Mouse (Mus musculus) myocyte (in vitro differentiated cells): Measurements from ENCODE around the gene Lrrc27. TPM values are rescaled to one million over a fixed set of nuclear protein-coding genes. Genes with fewer than 3 reads are reported as not detected.

Experiments used
- H3K27me3 ChIP-seq: one replicate; pipeline ENCODE4 v1.6.1; 2011; ENCODE audit not compliant: control insufficient read depth, insufficient read depth, insufficient read length
- H3K36me3 ChIP-seq: one replicate; pipeline ENCODE4 v1.6.1; 2011; ENCODE audit not compliant: control insufficient read depth, insufficient read depth
- H3K4me2 ChIP-seq: one replicate; pipeline ENCODE4 v1.6.1; 2011; ENCODE audit warnings: low read depth, control low read depth
- H3K4me3 ChIP-seq: one replicate; pipeline ENCODE4 v1.5.1; 2011; ENCODE audit warnings: mild to moderate bottlenecking, control low read depth, moderate library complexity
- H3K79me2 ChIP-seq: one replicate; pipeline ENCODE4 v1.6.1; 2011; ENCODE audit not compliant: control insufficient read depth, insufficient read depth
- H3ac ChIP-seq: one replicate; pipeline ENCODE4 v1.6.1; 2011; ENCODE audit not compliant: control insufficient read depth, insufficient read length
- CEBPB ChIP-seq: IDR thresholded peaks from 2 replicates; pipeline ENCODE4 v1.6.1; 2011; ENCODE audit warnings: mild to moderate bottlenecking, moderate library complexity; ENCODE audit not compliant: poor library complexity, insufficient read depth, severe bottlenecking
- E2F4 ChIP-seq: IDR thresholded peaks from one replicate; pipeline ENCODE4 v1.6.1; 2011; ENCODE audit warnings: mild to moderate bottlenecking, control low read depth, moderate library complexity; ENCODE audit not compliant: insufficient read depth
- MAX ChIP-seq: IDR thresholded peaks from one replicate; pipeline ENCODE4 v1.6.1; 2011; ENCODE audit warnings: low read depth, mild to moderate bottlenecking, control low read depth
- MYOD1 ChIP-seq, 3 experiments: IDR thresholded peaks; one replicate each; pipeline ENCODE4 v1.6.1; 2011; ENCODE audit warnings: control low read depth in 2 of 3, low read depth in 2 of 3, mild to moderate bottlenecking in 2 of 3, moderate library complexity in 1 of 3; ENCODE audit not compliant: insufficient read length in 2 of 3, control insufficient read depth in 1 of 3
- MYOG ChIP-seq, 3 experiments: IDR thresholded peaks; one replicate each; pipeline ENCODE4 v1.6.1; 2011; ENCODE audit warnings: control low read depth in 2 of 3, low read depth in 2 of 3, mild to moderate bottlenecking in 2 of 3; ENCODE audit not compliant: insufficient read length in 2 of 3, control insufficient read depth in 1 of 3, insufficient read depth in 1 of 3
- POLR2A ChIP-seq: IDR thresholded peaks from one replicate; pipeline ENCODE4 v1.6.1; 2011; ENCODE audit warnings: low read depth, mild to moderate bottlenecking, control low read depth, moderate library complexity; ENCODE audit not compliant: insufficient read length
- POLR2AphosphoS2 ChIP-seq: IDR thresholded peaks from one replicate; pipeline ENCODE4 v1.6.1; 2011; ENCODE audit warnings: low read depth, control low read depth; ENCODE audit not compliant: insufficient read length
- REST ChIP-seq: IDR thresholded peaks from one replicate; pipeline ENCODE4 v1.6.1; 2011; ENCODE audit warnings: mild to moderate bottlenecking, control low read depth, moderate library complexity; ENCODE audit not compliant: insufficient read depth, insufficient read length
- SRF ChIP-seq: IDR thresholded peaks from one replicate; pipeline ENCODE4 v1.6.1; 2011; ENCODE audit warnings: low read depth; ENCODE audit not compliant: control insufficient read depth, insufficient read length
- TCF12 ChIP-seq: IDR thresholded peaks from one replicate; pipeline ENCODE4 v1.6.1; 2011; ENCODE audit warnings: mild to moderate bottlenecking, control low read depth; ENCODE audit not compliant: poor library complexity, insufficient read depth, severe bottlenecking
- TCF3 ChIP-seq: IDR thresholded peaks from one replicate; pipeline ENCODE4 v1.6.1; 2011; ENCODE audit warnings: low read depth, control low read depth; ENCODE audit not compliant: insufficient read length
- USF1 ChIP-seq: IDR thresholded peaks from one replicate; pipeline ENCODE4 v1.6.1; 2011; ENCODE audit warnings: low read depth, mild to moderate bottlenecking, control low read depth, moderate library complexity
- polyA plus RNA-seq: library from polyadenylated mRNA; unstranded; fragments of >200 nt; fragmentation: generic; extraction: Trizol; gene quantifications from one replicate; pipeline ENCODE4 v1.2.1, GENCODE M21; 2012; ENCODE audit warnings: missing spikeins

Gene Lrrc27
- polyA plus RNA-seq, 1 experiment, result 7.9 TPM

GRCm38 (mm10) chr7:139215516-139215915 lies 2.7 kb downstream of the Lrrc27 start:
- H3K4me3 ChIP-seq, result no peak overlapping the region
- no peak overlapping the region for H3ac ChIP-seq
- H3K4me2 ChIP-seq, result no peak overlapping the region
- H3K79me2 ChIP-seq, result no peaks in the 10 kb centered on the region
- no peaks in the 10 kb centered on the region for H3K27me3 ChIP-seq
- TF ChIP-seq MYOG (IDR thresholded peaks at IDR 0.05; ENCODE audit: control insufficient read depth in 1 of 3, insufficient read depth in 1 of 3, insufficient read length in 2 of 3, low read depth in 2 of 3), result no peak
- TF ChIP-seq POLR2AphosphoS2, result no peak
- no peak for TF ChIP-seq CEBPB
- TF ChIP-seq USF1, result no peak
- TF ChIP-seq REST, result no peak
- TF ChIP-seq SRF, result no peak
- no peak for TF ChIP-seq TCF3
- TF ChIP-seq E2F4, result no peak
- TF ChIP-seq POLR2A, result no peak
- TF ChIP-seq MAX, result no peak
- no peak for TF ChIP-seq TCF12
- no peaks in the 10 kb centered on the region for H3K36me3 ChIP-seq

GRCm38 (mm10) chr7:139215946-139216345 lies 3.2 kb downstream of the Lrrc27 start:
- TF ChIP-seq CEBPB, result no peak
- no peak for TF ChIP-seq E2F4
- TF ChIP-seq POLR2A, result no peak
- TF ChIP-seq MYOD1 (IDR thresholded peaks at IDR 0.05; ENCODE audit: control insufficient read depth in 1 of 3, insufficient read length in 2 of 3, low read depth in 2 of 3), result no peak
- TF ChIP-seq TCF12, result no peak
- H3K36me3 ChIP-seq, result no peaks in the 10 kb centered on the region
- H3K79me2 ChIP-seq, result no peaks in the 10 kb centered on the region

GRCm38 (mm10) chr7:139216464-139216863 lies 3.7 kb downstream of the Lrrc27 start:
- TF ChIP-seq POLR2A (no peak), TCF12 (no peak)
- no peak overlapping the region for H3K4me2 ChIP-seq

More at GRCm38 (mm10) chr7:139215946-139216345, 3.2 kb downstream of the Lrrc27 start:
- no peaks in the 10 kb centered on the region for H3K27me3 ChIP-seq
- no peak overlapping the region for H3K4me2 ChIP-seq
- no peak overlapping the region for H3ac ChIP-seq
- H3K4me3 ChIP-seq, result no peak overlapping the region

GRCm38 (mm10) chr7:139217046-139217445 lies 4.3 kb downstream of the Lrrc27 start:
- Histone ChIP-seq H3ac (no peak overlapping the region), H3K27me3 (no peaks in the 10 kb centered on the region), H3K79me2 (no peaks in the 10 kb centered on the region), H3K4me2 (no peak overlapping the region), H3K36me3 (no peaks in the 10 kb centered on the region), H3K4me3 (no peak overlapping the region)
- no peak for TF ChIP-seq POLR2A
- TF ChIP-seq MYOD1 (IDR thresholded peaks at IDR 0.05; ENCODE audit: control insufficient read depth in 1 of 3, insufficient read length in 2 of 3, low read depth in 2 of 3), result no peak
- TF ChIP-seq SRF, result no peak
- no peak for TF ChIP-seq E2F4
- no peak for TF ChIP-seq POLR2AphosphoS2
- TF ChIP-seq USF1, result no peak
- no peak for TF ChIP-seq REST
- TF ChIP-seq TCF3, result no peak
- TF ChIP-seq CEBPB, result no peak
- no peak for TF ChIP-seq MAX
- TF ChIP-seq TCF12, result no peak
- no peak for TF ChIP-seq MYOG (IDR thresholded peaks at IDR 0.05; ENCODE audit: control insufficient read depth in 1 of 3, insufficient read depth in 1 of 3, insufficient read length in 2 of 3, low read depth in 2 of 3)

More at GRCm38 (mm10) chr7:139216464-139216863, 3.7 kb downstream of the Lrrc27 start:
- H3K27me3 ChIP-seq, result no peaks in the 10 kb centered on the region
- H3K36me3 ChIP-seq, result no peaks in the 10 kb centered on the region
- H3ac ChIP-seq, result no peak overlapping the region
- no peak overlapping the region for H3K4me3 ChIP-seq
- H3K79me2 ChIP-seq, result no peaks in the 10 kb centered on the region

GRCm38 (mm10) chr7:139218641-139219415 lies 6.0 kb downstream of the Lrrc27 start:
- no peak overlapping the region for H3K4me2 ChIP-seq
- no peaks in the 10 kb centered on the region for H3K36me3 ChIP-seq
- no peaks in the 10 kb centered on the region for H3K79me2 ChIP-seq
- H3K27me3 ChIP-seq, result no peaks in the 10 kb centered on the region
- no peak overlapping the region for H3ac ChIP-seq
- no peak overlapping the region for H3K4me3 ChIP-seq
- TF ChIP-seq REST (no peak), POLR2AphosphoS2 (no peak), E2F4 (no peak), MYOD1 (IDR thresholded peaks at IDR 0.05; ENCODE audit: control insufficient read depth in 1 of 3, insufficient read length in 2 of 3, low read depth in 2 of 3) (no peak), TCF12 (no peak), SRF (no peak), POLR2A (no peak)
